Mouse (Mus musculus) olfactory bulb, adult 2 months (tissue): ENCODE measurements around the gene Mdm4.

Experiments used
- CTCF ChIP-seq: fragments of 200-500 bp; IDR thresholded peaks from 2 replicates; pipeline ENCODE4 v1.5.1; 2012; ENCODE audit warnings: low read depth, mild to moderate bottlenecking, low read length, moderate library complexity; ENCODE audit not compliant: insufficient read depth
- POLR2A ChIP-seq: fragments of 200-500 bp; IDR thresholded peaks from 2 replicates; pipeline ENCODE4 v1.6.1; 2012; ENCODE audit warnings: mild to moderate bottlenecking, low read depth, low read length, moderate library complexity; ENCODE audit not compliant: insufficient read depth

- TF ChIP-seq POLR2A = no peak
- TF ChIP-seq CTCF = no peak
Observed at GRCm38 (mm10) chr1:133027126-133027525, 3.2 kb downstream of the Mdm4 start.
